Mouse (Mus musculus) thymus, adult 2 months (tissue): Measurements from ENCODE around the gene Nup62. TPM values are rescaled to one million over a fixed set of nuclear protein-coding genes. Genes with fewer than 3 reads are reported as not detected.

Experiments
- DNase-seq: peaks from one replicate; pipeline ENCODE4 v3.0.0; 2021
- H3K27ac ChIP-seq: fragments of 200-500 bp; 2 replicates; pipeline ENCODE4 v1.5.1; 2012; ENCODE audit warnings: low read length, control low read depth; ENCODE audit not compliant: control insufficient read depth, insufficient read depth
- H3K27me3 ChIP-seq: fragments of 200-500 bp; 2 replicates; pipeline ENCODE4 v1.6.1; 2012; ENCODE audit warnings: mild to moderate bottlenecking, low read length, moderate library complexity, mixed read lengths; ENCODE audit not compliant: control insufficient read depth, insufficient read depth
- H3K36me3 ChIP-seq: fragments of 200-500 bp; 2 replicates; pipeline ENCODE4 v1.6.1; 2012; ENCODE audit warnings: mild to moderate bottlenecking, low read length, moderate library complexity; ENCODE audit not compliant: control insufficient read depth, insufficient read depth
- H3K4me1 ChIP-seq: fragments of 200-500 bp; replicated peaks from 2 replicates; pipeline ENCODE4 v1.6.1; 2012; ENCODE audit warnings: low read length; ENCODE audit not compliant: control insufficient read depth, insufficient read depth
- H3K4me3 ChIP-seq: fragments of 200-500 bp; 2 replicates; pipeline ENCODE4 v1.5.1; 2012; ENCODE audit warnings: mild to moderate bottlenecking, low read length, control low read depth, moderate library complexity; ENCODE audit not compliant: control insufficient read depth, insufficient read depth
- CTCF ChIP-seq: fragments of 200-500 bp; IDR thresholded peaks from 2 replicates; pipeline ENCODE4 v1.5.1; 2012; ENCODE audit warnings: mild to moderate bottlenecking, control low read depth, low read length, moderate library complexity, borderline replicate concordance; ENCODE audit not compliant: control insufficient read depth, poor library complexity, insufficient read depth; ENCODE audit errors: extremely low read depth
- POLR2A ChIP-seq: fragments of 200-500 bp; IDR thresholded peaks from 2 replicates; pipeline ENCODE4 v1.6.1; 2012; ENCODE audit warnings: mild to moderate bottlenecking, low read length, control low read depth, moderate library complexity; ENCODE audit not compliant: control insufficient read depth, poor library complexity, insufficient read depth; ENCODE audit errors: extremely low read depth
- WGBS: fragments of 180-500 bp; shearing (Covaris S2); methylation state at CpG from one replicate; pipeline ENCODE4 v1.1.7; 2018; 5-methylcytosine and 5-hydroxymethylcytosine counted together
- polyA plus RNA-seq: library from polyadenylated mRNA; depleted of rRNA; stranded (reverse); fragments of >200 nt; gene quantifications from 2 replicates; pipeline ENCODE4 v1.2.3, GENCODE M21; 2012

The Nup62 gene
- polyA plus RNA-seq, 1 experiment: 189 TPM

- no peak for TF ChIP-seq POLR2A
- peak; percentile 77; the same call in 1 of the 2 replicates for TF ChIP-seq CTCF
- peaks cover 17% of the 10 kb centered on the region for H3K4me1 ChIP-seq
- H3K27ac ChIP-seq: no peak overlapping the region
- DNase-seq: peak; percentile 67
- WGBS: 74% methylated on average over 22 of the region's 22 CpGs
- no peak overlapping the region for H3K4me3 ChIP-seq
- H3K27me3 ChIP-seq: no peaks in the 10 kb centered on the region
- H3K36me3 ChIP-seq: peaks cover 27% of the 10 kb centered on the region
These were observed 44.9 kb downstream of the Nup62 start for GRCm38 (mm10) chr7:44860576-44861428.

DNA sequence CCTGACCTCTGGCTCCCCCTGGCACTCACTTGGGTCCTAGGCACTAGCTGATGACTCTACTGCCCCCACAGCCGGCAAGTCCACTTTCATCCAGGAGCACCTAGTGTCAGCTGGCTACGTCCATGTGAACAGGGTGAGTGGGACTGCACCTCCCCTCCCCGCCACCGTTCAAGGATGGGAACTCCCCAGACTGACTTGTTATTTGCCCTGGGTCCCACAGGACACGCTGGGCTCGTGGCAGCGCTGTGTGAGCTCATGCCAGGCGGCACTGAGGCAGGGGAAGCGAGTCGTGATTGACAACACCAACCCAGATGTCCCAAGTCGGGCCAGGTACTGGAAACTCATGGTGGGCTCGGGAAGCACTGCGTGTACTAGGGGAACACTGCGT, 45.5 kb downstream of the Nup62 start:
- TF ChIP-seq CTCF (no peak), POLR2A (no peak)
- no peaks in the 10 kb centered on the region for H3K27me3 ChIP-seq
- H3K4me3 ChIP-seq: no peak overlapping the region
- H3K27ac ChIP-seq: no peak overlapping the region
- 93% methylated on average over 14 of the region's 14 CpGs for WGBS
- DNase-seq: no peak
- peaks cover 15% of the 10 kb centered on the region for H3K4me1 ChIP-seq
- peaks cover 27% of the 10 kb centered on the region for H3K36me3 ChIP-seq

DNA sequence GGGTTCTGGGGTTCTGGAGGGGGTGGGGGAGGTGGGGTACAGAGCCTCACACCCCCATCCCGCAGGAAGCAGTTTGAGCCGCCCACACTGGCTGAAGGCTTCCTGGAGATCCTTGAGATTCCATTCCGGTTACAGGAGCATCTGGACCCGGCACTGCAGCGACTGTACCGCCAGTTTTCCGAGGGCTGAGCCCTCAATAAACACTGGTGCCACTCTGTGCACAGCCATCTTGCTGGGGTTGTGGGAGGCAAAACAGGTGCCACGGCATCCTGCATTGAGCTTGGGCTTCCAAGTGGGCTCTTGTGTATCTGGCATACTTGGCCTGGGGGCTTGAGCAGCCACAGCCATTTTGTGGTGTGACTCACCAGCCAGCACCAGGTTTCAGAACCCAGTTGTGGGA, 46.5 kb downstream of the Nup62 start:
- WGBS: 96% methylated on average over 8 of the region's 8 CpGs
- no peak overlapping the region for H3K4me3 ChIP-seq
- peaks cover 16% of the 10 kb centered on the region for H3K4me1 ChIP-seq
- peaks cover 27% of the 10 kb centered on the region for H3K36me3 ChIP-seq
- no peak overlapping the region for H3K27ac ChIP-seq
- no peaks in the 10 kb centered on the region for H3K27me3 ChIP-seq
- no peak for TF ChIP-seq POLR2A
- TF ChIP-seq CTCF: no peak
- no peak for DNase-seq

DNA sequence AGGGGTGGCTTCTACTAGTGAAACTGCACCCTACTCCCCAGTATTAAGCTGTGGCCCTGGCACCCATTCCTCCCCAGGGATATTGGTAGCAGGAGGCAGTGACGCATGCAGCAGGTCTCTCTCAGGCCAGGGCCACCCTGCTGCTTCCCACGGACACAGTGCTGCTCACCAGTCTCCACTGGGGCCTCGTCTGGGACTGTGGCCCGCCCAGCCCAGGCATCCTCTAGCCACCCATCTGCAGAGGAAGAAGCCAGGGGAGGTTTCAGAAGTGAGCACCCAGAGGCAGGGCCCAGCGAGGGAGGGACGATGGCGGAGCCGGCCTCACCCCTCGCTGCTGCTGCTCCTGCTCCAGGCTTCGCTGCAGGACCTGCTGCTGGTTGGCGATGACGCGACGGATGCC, 47.3 kb downstream of the Nup62 start:
- TF ChIP-seq CTCF (no peak), POLR2A (no peak)
- Histone ChIP-seq H3K27ac (no peak overlapping the region), H3K4me1 (peaks cover 19% of the 10 kb centered on the region), H3K27me3 (no peaks in the 10 kb centered on the region), H3K36me3 (peaks cover 27% of the 10 kb centered on the region), H3K4me3 (no peak overlapping the region)
- DNase-seq: no peak
- WGBS: 95% methylated on average over 14 of the region's 14 CpGs

DNA sequence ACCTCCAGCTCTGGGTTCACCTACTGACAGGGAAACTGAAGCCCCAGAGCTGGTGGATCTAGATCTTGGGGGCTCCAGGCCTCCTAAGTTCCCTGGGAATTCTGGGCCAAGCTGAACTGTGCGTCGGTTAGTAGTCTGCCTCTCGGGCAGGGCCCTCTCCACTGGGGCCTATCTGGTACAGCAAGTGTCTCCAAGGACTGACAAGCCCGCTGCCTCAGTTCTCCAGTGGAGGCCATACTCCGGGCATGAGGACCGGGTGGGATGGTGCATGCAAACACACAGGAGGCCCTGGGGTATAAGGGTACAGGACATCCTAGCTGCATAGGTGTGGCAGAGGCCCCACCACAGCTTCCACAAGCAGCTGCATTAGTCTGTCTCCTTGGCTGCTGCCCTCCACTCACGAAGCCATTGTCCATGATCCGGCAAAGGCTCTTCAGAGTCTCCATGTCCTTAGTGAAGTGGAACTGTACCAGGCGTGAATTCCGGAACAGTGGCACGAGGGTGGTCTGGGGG, 48.1 kb downstream of the Nup62 start:
- Histone ChIP-seq H3K4me3 (no peak overlapping the region), H3K27me3 (no peaks in the 10 kb centered on the region), H3K4me1 (peaks cover 18% of the 10 kb centered on the region), H3K36me3 (peaks cover 27% of the 10 kb centered on the region), H3K27ac (no peak overlapping the region)
- no peak for TF ChIP-seq POLR2A
- no peak for TF ChIP-seq CTCF
- WGBS: 95% methylated on average over 11 of the region's 11 CpGs
- no peak for DNase-seq

DNA sequence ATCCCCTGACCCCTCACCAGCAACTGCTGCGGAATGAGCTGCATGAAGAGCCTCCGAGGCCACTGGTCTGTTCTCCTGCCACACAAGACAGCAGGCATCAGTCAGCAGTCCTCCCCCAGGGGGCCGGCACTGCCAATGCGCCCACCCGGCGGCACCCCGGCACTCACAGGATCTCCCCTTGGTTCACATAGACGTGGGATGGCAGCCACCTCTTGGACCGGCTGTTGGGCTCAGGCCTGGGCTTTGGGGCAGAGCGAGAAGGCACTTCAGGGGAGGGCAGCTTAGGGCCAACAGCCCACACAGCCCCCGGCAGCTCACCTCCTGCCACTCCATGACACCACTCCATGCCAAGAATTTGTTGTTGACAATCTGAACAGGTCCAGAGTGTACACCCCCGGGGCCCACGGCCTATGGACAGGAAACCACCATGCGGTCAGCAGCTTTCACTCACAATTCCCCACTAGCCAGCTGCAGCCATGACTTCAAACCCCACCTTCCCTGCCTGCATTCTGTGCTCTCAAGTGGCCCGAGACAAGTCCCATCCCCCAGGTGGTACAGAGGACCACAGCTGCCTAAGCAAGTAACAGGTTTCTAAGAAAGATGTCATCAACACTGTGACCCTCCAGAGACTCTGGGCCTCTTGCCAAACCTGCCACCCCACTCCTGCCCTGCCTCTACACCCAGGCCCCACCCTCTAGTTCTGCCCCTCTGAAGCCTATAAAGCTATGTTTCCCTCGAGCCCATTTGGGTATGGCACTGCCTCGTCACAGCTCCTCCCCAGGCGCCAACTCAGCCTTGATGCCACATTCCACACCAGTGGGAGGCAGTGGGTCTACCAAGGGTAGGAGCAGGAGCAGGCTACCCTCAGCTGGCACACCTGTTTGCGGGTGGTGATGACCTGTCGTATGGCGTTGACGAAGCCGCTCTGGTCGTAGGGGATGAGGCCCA, 49.0 kb downstream of the Nup62 start:
- H3K4me1 ChIP-seq: peaks cover 18% of the 10 kb centered on the region
- WGBS: 87% methylated on average over 24 of the region's 24 CpGs

More for the DNA sequence above, 49.0 kb downstream of the Nup62 start:
- H3K27ac ChIP-seq: no peak overlapping the region
- no peaks in the 10 kb centered on the region for H3K27me3 ChIP-seq
- TF ChIP-seq CTCF: no peak
- no peak for TF ChIP-seq POLR2A
- no peak overlapping the region for H3K4me3 ChIP-seq
- DNase-seq: no peak
- H3K36me3 ChIP-seq: peaks cover 27% of the 10 kb centered on the region
